Mouse (Mus musculus) G1E (cell line): ENCODE results near the gene Gm21887.
"Not testable (repeated sequence)": the region's sequence is repeated elsewhere in the genome, so short reads cannot be mapped to it uniquely, and the experiment has no call there.

Experiments used
- CTCF ChIP-seq: IDR thresholded peaks from 2 replicates; pipeline ENCODE4 v1.5.1; 2012; ENCODE audit warnings: low read depth, low read length, inconsistent platforms, mixed read lengths
- GATA1 ChIP-seq: IDR thresholded peaks from 2 replicates; pipeline ENCODE4 v1.6.1; 2012; ENCODE audit warnings: borderline replicate concordance, low read length, inconsistent platforms, mixed read lengths
- POLR2AphosphoS5 ChIP-seq: IDR thresholded peaks from 2 replicates; pipeline ENCODE4 v1.6.1; 2012; ENCODE audit warnings: low read depth, low read length, inconsistent platforms; ENCODE audit not compliant: insufficient replicate concordance

- not testable (repeated sequence) for TF ChIP-seq CTCF, POLR2AphosphoS5, GATA1
These were observed 19.5 kb upstream of the Gm21887 start for GRCm38 (mm10) chrX:169989691-169990631.
